Mouse (Mus musculus): ENCODE measurements at regions not wholly inside any gene's neighbourhood (a gene's known extent, or its start where the extent isn't known, plus 50 kb on each side); places are given as distances from the start of the nearest gene placed in this dataset.
"Not testable (repeated sequence)": the region's sequence is repeated elsewhere in the genome, so short reads cannot be mapped to it uniquely, and the experiment has no call there.

- DNase-seq (ENCODE audit: low read depth, low spot score) = no peak
These were observed 134.8 kb upstream of the Bcor start for GRCm38 (mm10) chrX:12294941-12295340.

DNA sequence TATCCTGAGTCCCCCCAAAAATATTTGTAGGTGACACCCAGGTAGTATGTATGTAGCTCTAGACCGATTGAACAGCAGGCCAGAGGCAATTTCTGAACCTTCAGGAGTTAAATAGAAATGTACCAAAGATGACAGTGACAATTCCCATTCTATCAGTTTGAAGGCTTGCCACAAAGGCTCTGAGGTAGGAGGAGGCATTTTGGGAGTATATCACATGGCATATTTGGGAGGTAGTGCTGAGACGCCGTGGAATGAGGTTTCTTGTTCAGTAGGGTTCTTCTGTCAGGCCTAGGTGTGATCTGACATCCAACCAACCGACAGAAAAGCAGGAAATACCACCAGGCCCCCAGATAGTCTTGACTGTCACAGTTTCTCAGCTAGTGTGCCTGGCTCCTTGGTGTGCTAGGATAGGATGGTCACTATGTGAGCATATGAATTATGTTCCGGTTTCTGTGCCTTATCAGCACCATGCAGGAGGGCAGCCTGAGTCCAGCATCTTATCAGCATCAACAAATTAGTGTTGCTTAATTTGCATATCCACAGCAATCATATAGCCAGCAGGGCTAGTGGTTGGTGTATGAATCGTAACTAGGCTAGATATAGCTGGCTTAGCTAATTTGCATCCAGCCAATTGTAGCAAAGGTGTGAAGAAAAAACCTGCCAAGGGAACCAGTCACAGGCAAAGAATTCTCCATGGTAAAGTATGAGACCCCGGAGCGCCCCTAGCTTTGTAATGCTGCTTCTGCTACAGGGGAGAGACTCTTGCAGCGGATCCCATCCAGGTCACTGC, 136.3 kb upstream of the Bcor start:
- DNase-seq (ENCODE audit: low read depth, low spot score) = no peak

DNA sequence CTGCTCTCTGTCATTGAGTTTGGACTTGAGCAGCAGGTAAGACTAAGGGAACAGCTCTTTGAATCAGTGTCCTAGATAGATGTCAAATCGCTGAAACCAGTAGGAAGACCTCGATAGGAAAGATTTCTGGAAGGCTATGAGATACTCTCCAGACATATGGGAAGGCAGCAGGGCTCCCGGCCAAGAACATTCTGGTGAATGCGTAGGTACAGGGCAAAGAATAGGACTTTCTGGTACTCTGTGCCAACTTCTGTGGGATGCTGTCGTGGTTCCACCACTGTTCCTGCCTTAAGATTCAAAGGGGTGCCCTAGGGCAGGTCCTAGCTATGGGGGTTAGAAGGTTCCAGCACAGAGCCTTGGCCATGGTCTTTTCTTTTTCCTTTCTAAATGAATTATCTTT, 138.5 kb upstream of the Bcor start:
- no peak for DNase-seq (ENCODE audit: low read depth, low spot score)

DNA sequence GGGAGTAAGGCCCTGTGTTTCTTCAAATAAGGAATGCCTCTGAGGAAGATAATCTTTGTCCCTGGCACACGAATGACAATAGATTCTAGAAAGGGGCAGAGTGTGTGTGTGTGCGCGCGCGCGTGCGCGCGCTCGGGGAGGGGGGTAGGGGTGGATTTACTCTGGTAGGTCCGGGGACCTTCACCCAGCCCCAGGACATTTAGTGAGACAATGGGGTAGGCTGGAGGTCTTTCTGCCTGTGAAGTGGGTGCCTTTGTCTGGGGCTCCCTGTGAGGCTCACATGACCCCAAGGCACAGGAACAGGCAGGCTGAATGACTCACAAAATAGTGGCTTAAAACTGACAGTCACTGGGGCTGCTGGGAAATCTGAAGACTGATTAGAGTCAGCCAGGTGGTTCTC, 139.1 kb upstream of the Bcor start:
- DNase-seq (ENCODE audit: low read depth, low spot score) = no peak

DNA sequence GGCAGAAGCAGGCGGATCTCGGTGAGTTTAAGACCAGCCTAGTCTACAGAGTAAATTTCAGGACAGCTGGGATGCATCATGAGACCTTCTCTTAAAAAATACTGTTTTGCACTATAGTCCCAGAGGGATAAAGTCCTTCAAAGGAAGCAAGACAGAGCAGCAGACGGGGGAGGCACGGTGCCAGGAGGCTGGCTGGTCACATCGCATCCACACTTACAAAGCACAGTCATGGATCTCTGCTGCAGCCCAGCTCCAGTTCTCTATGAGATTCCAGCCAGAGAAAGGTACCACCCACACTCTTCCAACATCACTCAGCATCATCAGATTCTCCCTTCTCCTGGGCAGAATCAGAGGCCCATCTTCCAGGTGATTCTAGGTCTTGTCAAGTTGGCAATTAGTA, 144.5 kb upstream of the Bcor start:
- no peak for DNase-seq (ENCODE audit: low read depth, low spot score)

DNA sequence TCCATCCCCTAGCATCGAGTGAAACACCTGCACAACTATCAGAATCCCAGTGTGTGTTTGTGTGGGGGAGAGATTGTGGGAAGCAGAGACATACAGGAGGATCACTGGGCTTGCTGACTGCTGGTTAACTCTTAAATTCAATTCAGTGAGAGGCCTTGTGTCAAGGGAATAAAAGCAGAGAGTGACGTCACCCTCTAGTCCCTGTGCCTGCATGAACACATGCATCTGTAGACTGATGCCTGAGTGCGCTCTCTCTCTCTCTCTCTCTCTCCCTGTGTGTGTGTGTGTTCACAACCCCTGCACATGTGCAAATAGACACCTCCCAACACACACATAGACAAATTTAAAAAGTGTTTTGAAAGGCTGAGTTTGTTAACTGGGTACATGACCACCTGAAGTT, 146.8 kb upstream of the Bcor start:
- DNase-seq (ENCODE audit: low read depth, low spot score) = no peak

DNA sequence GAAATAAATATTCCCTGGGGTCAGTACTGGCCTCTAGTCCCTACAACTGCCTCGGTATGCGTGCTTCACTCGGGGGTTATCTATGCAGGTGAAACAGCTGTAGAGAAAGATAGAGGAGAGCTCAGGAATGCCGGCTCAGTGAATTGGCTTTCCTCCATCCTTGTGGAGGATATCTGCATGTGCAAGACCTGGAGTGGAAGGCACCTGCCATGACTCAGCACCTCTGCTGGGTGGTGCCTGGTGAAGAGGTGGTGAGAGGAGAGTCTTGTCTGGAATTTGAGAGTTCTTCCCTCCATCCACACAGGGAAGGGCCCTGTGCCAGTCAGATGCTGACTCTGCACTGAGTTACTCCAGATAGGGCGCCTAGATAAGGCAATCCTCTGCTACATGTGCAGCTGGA, 152.4 kb upstream of the Bcor start:
- DNase-seq (ENCODE audit: low read depth, low spot score) = no peak

DNA sequence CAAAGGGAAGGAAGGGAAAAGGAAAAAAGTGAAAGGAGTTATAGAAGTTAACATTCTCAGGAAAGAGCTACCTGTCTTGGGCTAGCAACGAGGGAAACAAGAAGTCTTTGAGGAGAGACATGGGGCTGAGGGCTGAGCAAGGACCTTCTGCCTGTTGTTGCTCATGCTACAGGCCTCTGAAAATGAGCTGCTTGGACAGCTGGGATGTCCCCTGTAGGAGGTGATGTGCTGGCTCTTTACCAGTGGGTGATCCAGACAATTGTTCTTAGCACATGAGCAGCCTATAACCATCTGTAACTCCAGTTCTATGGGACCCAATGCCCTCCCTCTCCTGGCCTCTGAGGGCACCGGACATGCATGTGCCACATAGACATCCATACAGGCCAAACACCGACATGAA, 155.5 kb upstream of the Bcor start:
- DNase-seq (ENCODE audit: low read depth, low spot score) = no peak

DNA sequence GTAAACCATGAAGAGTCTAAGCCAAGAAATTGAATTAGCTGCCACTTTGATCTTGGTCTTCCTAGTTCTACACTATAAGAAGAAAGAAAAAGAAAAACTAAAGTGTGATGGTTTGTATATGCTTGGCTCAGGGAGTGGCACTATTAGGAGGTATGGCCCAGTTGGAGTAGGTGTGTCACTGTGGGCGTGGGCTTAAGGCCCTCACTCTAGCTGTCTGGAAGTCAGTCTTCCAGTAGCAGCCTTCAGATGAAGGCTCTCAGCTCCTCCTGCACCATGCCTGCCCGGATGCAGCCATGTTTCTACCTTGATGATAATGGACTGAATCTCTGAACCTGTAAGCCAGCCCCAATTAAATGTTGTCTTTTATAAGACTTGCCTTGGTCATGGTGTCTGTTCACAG, 157.3 kb upstream of the Bcor start:
- not testable (repeated sequence) for DNase-seq (ENCODE audit: low read depth, low spot score)

DNA sequence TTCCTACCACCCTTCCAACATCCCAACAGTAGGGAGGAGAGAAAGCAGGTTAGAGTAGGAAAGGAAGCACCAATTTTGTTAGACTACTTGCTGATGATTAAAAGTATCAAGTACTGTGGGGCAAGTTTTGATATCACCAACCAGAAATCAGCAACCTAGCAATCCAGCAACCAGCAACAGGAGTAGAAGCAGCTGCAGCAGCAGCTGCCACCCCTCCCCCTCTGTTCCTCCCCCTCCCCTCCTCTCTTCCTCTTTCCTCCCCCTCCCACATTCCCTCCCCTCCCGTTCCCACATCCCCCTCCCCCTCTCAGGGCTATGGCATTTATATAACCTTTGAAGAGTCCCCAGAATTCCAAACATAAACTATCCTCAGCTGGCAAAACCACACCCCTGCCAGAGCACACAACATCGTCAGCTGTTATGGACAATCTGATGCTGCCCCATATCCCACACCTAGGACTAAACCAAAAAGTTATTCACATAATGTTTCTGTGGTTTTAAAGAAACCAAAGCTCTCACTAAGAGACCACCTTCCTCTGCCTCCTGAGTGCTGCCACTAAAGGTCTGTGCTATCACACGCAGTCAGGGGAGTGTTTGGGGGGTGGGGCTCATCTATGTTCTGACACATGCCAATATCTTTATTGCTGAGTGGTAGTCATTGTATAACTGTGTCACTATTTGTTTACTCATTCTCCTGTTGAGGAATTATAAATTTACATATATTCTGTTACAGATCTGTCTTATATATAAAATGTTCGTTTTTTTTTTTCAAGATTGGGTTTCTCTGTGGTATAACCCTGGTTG, 158.9 kb upstream of the Bcor start:
- no peak for DNase-seq (ENCODE audit: low read depth, low spot score)

GRCm38 (mm10) chrX:12322453-12322852, 162.3 kb upstream of the Bcor start:
- DNase-seq (ENCODE audit: low read depth, low spot score) = no peak

DNA sequence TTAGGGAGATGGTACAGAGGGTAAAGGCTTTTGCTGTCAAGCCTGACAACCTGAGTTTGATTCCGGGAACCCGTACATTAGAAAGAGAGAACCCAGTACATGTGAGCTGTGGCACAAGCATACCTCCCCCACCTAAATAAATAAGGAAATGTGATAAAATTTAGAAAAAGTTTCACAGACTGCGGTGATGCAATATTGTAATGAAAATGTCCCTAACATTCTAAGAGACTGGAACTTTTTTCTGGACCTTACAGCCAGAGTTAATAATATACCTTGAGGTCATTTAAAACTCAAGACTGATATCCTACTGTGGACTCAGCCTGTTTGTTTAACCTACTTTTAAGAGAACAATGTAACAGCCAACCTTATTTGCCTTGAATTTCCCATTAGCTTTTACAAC, 163.1 kb upstream of the Bcor start:
- DNase-seq (ENCODE audit: low read depth, low spot score) = no peak

GRCm38 (mm10) chrX:12323812-12324211, 163.7 kb upstream of the Bcor start:
- DNase-seq (ENCODE audit: low read depth, low spot score) = no peak

DNA sequence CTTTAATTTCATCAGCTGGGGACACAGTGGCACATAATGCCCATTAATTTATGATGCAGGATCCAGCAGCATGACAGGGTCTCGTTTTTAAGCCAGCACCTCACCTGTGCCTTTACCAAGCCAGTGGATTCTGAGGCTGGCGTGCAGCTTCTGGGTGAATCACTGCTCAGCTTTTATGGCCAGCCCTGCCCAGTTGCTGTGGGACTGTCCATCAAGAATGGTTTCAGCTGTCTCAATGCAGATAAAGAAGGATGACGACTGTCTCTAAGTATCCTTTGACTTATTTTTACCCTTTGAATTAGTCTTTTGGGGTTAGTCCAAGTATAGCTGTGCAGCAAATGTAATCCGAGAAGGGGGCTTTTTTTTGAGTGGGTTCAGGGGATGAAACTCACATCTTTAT, 167.3 kb upstream of the Bcor start:
- DNase-seq (ENCODE audit: low read depth, low spot score) = no peak

- no peak for DNase-seq (ENCODE audit: low read depth, low spot score)
These were observed 180.4 kb upstream of the Bcor start for GRCm38 (mm10) chrX:12340561-12340960.

DNA sequence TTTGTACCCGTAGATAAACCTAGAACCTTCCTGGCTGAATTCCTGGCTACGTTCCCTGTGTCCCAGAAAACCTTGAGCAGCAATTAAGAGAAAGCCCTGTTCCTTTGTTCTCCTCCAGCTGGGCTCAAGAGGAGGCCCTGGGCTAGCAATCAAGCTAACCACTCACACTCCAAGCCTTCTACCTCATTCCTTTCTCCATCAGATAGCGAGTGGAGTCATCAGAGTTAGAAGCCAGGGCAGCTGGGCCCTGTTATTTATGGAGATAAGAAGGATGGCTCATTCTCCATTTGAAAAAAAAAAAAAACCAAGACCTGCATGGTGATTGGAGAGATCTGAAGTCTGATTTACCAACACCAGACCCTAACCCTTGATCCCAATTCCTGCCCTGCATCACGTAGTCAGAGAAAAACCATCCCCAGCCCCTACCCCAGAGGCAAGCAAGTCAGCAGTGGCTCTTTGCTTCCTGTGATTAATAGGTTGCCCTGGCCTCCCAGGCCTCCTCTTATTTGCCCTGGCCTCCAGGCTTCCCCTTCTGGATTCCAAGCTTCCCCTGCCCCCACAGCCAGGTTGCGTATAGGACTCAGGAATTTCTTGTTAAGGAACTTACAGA, 181.3 kb upstream of the Bcor start:
- DNase-seq (ENCODE audit: low read depth, low spot score) = no peak

GRCm38 (mm10) chrX:12344805-12345555, 184.8 kb upstream of the Bcor start:
- no peak for DNase-seq (ENCODE audit: low read depth, low spot score)

GRCm38 (mm10) chrX:12346856-12347255, 186.7 kb upstream of the Bcor start:
- DNase-seq (ENCODE audit: low read depth, low spot score) = no peak

DNA sequence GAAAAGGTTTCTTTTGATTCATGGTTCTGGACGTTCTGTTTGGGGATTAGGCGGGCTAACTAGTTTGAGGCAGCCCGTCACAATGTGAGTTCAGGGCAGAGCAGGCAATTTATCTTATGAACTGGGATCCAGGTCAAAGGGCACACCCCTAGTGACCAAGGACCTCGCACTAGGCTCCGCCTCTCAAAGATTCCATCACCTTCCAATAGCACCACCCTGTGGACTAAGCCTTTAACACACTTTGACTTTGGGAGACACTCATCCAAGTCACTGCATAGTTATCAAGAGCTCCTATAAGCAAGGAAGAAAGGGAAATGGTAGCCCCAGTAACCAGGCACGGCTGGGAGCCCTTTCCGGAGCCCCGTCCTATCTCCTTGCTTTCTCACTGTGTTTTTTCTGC, 188.0 kb upstream of the Bcor start:
- DNase-seq (ENCODE audit: low read depth, low spot score) = peak; percentile 31

DNA sequence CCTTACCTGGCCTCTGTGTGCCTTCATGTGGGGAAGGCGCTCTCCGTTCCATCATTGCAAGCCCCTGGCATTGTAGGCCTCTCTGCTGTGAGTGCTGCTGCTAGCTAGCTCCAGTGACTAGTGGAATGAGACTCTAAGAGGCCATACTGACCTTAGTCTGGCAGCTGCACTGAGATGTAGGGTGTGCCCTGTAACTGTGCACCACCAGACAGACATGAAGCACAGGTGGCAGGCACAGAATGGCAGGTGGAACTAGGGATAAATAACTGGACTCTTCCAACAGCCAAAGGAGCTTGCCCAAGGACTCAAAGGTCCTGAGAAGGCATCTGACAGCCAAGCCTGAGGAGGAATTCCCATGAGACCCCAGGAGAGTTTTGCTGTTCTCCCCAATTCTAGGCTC, 194.7 kb upstream of the Bcor start:
- DNase-seq (ENCODE audit: low read depth, low spot score) = no peak

DNA sequence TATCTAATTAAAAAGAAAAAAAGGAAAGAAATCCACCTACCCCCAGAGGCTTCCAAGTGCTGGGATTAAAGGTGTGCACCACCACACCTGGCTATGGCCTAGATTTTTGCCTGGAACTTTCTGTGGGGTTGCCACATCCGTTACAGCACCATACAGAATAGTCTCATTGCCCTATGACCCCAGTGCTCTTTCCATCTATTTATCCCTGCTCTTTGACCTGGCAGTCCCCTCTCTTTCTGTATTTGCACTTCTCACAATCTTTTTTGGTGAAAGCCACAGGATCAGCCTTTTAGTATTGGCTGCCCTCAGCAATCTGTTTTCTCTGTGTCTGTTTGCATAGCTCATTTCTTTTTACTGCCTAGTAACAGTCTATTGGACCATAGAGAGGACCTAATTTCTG, 197.9 kb upstream of the Bcor start:
- DNase-seq (ENCODE audit: low read depth, low spot score) = no peak
